Mouse (Mus musculus) G1E (cell line): Measurements from ENCODE around the gene Capg.

Experiments used
- CTCF ChIP-seq: IDR thresholded peaks from 2 replicates; pipeline ENCODE4 v1.5.1; 2012; ENCODE audit warnings: low read depth, low read length, inconsistent platforms, mixed read lengths
- GATA1 ChIP-seq: IDR thresholded peaks from 2 replicates; pipeline ENCODE4 v1.6.1; 2012; ENCODE audit warnings: borderline replicate concordance, low read length, inconsistent platforms, mixed read lengths
- GATA2 ChIP-seq: IDR thresholded peaks from 2 replicates; pipeline ENCODE4 v1.6.1; 2012; ENCODE audit warnings: low read depth, low read length, inconsistent platforms, borderline replicate concordance
- POLR2AphosphoS5 ChIP-seq: IDR thresholded peaks from 2 replicates; pipeline ENCODE4 v1.6.1; 2012; ENCODE audit warnings: low read depth, low read length, inconsistent platforms; ENCODE audit not compliant: insufficient replicate concordance
- TAL1 ChIP-seq: conservative IDR thresholded peaks from 2 replicates; pipeline ENCODE4 v1.6.1; 2012; ENCODE audit warnings: low read depth, low read length, inconsistent platforms, mixed read lengths

- TF ChIP-seq TAL1: no peak
- no peak for TF ChIP-seq CTCF
- no peak for TF ChIP-seq GATA1
- no peak for TF ChIP-seq POLR2AphosphoS5
- no peak for TF ChIP-seq GATA2
These were observed 24.1 kb upstream of the Capg start for GRCm38 (mm10) chr6:72519892-72520663.
